Mouse (Mus musculus): ENCODE results near the gene Fam8a1.

DNA sequence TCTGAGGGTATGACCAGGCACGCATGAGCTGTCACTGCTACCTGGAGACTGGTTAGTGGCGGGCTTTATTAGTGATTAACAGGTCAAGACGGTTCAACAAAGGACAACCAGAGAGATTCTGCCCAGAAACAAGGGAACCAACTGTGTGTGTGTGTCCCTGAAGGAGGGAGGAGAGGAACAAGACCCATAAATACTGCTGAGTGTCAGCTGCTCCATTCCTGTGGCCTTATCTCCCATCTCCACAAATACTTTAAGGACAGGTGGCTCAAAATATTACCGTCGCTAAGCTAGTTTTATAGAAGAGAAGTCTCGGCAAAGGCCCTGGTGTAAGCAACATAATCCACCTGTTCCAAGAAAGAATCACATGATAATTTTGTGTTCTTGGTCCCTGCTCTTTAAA lies 39.9 kb upstream of the Fam8a1 start:
- TF ChIP-seq CTCF (IDR thresholded peaks at IDR 0.05; ENCODE audit: insufficient read depth, low read length) (no peak), POLR2A (IDR thresholded peaks at IDR 0.05; ENCODE audit: borderline replicate concordance, extremely low read depth, low read depth, low read length) (no peak)
